Mouse (Mus musculus) urinary bladder, postnatal 25 days (tissue): ENCODE data around the gene Ikzf5.

Source experiments
- DNase-seq: peaks from one replicate; pipeline ENCODE4 v3.0.0; 2022; ENCODE audit warnings: low spot score

Ikzf5 gene

DNA sequence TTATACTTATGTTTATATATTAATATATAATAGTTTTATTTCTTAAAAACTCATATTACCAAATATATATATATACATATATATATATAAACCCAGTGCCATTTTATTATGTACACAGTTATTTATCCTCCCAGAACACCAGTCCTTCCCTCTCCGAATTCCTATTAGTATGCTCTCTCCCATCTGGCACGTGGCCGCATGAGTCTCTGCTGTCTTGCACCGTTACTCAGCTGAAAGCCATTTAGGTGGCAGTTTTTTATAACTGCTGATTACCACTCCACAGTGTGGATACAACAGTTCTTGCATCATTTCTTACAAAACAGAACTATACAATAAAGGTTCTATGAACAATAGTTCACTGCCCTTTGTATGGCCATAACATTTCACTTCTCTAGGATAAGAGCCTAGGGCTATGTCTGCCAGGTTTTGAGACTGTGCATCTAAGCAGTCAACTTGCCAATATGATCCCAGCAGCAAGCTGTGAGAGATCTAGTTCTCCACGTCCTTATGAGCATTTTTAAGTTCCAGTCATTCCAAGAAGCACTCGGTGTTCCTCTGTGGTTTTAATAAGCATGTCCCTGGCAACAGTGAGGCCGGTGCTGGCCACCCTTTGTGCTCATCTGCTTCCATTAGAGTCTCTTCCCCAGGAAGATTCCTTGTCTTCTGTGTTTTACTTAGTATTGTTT is 64.3 kb downstream of the Ikzf5 start:
- no peak for DNase-seq
